Mouse (Mus musculus): Measurements from ENCODE around the gene Abcc2.

The Abcc2 gene

DNA sequence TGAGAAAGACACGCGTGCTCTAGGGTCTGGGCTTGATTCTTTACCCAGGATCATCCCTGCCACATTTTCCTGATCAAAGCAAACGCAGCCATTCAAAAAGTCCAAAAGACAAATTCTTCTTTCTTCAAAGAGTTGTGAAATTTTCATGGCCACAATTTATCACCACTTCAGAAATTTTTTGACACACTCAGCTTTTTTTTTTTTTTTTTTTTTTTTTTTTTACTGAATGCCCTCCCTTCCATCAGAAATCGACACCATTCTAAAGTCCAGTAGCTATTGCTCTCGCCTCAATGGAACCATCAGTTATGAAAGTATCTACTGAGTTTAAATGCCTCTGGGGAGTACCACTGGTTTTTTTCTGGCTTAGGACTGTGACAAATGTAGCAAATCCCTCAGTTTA, 1.6 kb upstream of the Abcc2 start:
- DNase-seq (ENCODE audit: low spot score in 2 of 2) = no peak

DNA sequence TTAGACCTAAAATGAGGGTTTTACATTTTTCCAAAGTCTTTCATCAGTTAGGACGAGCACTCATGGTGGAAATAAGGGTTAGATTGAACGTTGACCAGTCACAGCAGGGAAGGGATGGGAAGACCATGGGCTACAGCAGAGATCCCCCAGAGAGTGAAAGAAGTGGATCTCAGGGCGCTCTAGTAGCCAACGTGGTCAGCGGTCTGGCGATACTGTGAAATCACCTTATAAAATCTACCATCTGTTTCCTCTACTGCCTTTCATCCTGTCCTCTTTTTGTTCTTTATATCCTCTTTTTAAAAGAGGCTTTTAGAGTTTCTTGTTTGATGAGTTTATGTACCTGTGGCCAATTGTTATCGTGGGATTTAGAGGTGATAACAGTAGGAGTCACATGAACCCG, 2.8 kb downstream of the Abcc2 start:
- no peak for DNase-seq (ENCODE audit: low spot score in 2 of 2)

DNA sequence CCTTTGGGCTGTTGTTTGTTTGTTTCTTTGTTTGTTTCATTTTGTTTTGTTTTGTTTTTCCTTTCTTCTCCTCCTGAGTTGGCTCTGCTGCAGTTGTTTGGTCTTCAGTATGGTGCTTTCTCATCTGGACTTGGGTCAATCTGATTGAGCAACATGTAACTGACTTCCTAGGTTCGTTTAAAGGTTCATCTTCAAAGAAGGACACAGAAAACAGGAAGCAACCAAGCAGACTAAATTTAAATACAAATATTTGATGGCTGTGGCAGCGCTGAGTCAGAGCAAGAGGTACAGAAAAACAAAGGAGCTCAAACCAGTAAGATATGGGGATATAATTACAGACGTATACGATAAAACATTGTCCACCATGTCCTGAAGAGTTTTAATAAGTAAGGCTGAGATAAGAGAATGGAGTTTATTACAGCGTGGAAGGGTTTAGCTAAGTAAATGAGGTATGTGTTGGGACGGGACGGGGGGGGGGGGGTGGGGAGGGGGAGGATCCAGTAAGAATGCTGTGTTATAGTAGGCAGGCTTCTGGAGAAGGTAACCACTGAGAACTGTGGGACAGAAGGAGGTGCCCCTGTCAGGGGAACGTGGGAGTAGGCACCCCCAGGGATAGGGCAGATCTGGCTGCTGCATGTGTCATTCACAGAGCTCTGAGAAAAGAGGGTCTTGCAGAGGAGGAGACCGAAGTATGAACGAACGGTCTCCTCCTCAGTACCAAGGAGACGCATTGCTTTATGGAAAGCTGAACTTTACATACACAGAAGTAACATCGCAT, 4.4 kb downstream of the Abcc2 start:
- DNase-seq (ENCODE audit: low spot score in 2 of 2) = no peak

DNA sequence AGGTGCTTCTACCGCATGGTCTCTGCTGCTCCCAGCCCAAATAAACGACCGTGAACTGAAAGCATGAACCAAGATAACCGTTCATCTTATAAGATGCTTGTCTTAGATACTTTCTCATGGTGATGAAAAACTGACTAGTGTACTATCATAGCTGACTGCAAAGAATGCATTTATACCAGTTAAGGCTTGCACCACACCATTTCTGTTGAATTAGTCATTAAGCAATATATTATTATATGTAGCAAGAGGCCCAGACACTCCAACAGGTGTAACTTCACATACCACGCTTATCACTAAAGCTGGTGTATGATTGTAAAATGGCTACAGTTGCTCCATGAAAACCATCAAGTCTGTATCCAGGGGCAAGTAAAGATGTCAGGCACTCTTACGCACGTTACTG, 7.8 kb downstream of the Abcc2 start:
- DNase-seq (ENCODE audit: low spot score in 2 of 2) = no peak

DNA sequence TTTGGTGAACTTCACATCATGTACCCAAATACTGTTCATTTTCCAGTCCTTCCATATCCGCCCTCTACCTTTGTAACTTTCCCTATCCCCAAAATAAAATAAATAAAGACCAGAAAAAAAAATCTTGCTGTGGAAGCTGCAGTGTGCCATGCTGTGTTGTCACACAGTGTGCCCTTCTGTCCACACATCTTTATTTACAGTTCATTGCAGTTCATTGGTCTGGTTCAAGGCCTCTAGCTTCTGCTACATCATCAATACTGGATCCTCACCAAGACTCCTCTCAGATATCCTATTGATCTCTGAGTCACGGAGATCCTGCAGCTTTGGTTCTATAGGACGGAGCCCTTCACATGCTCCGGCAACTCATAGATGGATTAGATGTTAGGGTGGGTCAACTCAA, 10.5 kb downstream of the Abcc2 start:
- DNase-seq (ENCODE audit: low spot score in 2 of 2) = no peak

DNA sequence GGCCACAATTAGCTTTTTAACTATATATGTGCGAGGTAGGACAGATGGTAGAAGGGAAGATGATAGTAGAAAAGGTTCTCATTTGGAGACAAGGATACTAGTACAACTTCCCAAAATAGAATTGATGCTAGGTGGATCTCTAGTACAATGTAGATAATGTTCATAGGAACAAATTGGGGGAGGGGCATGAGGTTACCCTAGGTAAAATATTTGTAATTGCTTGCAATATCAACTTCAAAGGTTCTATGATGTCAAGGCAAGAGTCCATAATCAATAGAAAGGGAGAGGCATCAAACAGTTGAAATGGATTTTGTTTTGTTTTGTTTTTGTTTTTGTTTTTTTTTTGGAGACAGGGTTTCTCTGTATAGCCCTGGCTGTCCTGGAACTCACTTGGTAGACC, 12.0 kb downstream of the Abcc2 start:
- DNase-seq (ENCODE audit: low spot score in 2 of 2) = no peak

DNA sequence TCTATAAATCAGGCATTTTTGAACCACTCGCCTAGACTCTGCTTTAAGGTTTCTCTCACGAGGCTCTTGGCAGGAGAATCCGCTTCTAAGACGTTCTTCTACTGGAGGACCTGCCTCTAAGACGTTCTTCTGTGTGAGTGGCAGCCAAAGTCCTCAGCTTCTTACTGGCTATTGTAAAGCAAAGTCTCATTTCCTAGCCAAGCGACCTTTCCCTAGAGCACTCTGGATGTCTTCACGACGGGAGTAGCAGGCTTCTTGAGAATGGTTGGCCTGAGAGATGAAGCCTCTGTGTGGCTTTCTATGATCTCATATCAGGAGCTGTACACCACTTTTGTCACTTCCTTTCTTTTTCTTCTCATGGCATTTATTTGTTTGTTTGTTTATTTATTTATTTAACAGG, 13.5 kb downstream of the Abcc2 start:
- no peak for DNase-seq (ENCODE audit: low spot score in 2 of 2)

DNA sequence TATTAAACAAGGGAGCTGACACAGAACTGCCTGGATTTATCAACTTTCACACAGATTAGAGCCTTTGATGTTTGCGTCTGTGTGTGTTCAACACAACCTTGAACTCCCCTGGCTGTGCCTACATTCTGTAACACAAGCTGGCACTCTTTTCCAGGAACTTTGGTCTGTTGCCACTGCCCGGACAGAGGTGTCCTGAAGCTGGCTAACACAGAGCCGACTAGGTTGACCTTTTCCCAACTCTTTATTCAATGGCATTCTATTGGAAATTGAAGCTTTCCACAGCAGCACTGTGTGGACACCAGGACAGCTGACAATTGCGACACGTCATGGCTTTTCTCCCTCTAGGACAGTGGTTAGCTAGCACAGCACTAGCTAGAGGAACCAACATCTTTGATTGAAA, 15.2 kb downstream of the Abcc2 start:
- no peak for DNase-seq (ENCODE audit: low spot score in 2 of 2)

DNA sequence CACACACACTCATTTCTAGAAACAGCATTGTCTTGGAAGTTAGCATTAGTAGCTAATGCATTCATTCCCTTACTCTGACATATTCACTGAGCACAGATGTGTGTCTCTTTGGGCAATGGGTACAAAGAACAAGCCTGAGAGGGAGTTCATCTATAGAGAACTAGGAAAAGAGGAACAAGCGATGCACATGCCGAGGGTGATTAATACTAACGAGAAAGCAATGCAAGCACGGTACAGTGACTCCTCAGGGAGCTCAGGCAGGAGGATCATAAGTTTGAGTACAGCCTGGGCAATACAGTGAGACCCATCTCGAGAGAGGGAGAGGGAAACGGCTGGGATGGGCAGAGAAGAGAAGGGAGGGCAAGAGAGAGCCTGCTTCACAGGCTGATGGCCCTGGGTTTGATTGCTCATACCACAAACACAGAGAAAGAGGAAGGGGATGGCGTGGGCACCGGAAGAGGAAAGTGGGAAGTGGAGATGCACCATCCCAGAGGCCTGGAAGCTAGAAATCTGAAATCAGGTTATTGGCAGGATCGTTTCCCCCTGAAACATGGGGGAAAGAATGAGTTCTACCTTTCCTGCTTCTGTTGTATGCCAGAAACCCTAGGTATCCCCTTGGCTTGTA, 19.5 kb downstream of the Abcc2 start:
- no peak for DNase-seq (ENCODE audit: low spot score in 2 of 2)

DNA sequence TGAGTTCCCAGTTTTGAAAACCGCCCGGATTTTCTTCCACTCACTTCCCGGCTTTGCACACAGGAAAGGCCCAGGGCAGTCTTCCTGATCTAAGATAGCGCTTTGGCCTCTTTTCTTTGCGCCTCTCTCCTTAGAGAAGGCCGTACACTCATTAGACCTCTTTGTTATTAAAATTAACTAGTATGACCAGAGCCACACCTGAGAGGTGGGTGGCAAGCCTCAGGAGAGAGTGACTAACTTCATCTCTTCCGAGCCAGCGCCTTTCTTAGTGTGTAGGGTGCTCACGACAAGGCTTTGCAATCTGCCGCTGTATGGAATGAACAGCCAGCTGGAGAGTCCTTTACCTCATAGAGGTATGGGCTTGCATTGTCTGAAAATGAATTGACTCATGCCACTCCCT, 21.9 kb downstream of the Abcc2 start:
- no peak for DNase-seq (ENCODE audit: low spot score in 2 of 2)

DNA sequence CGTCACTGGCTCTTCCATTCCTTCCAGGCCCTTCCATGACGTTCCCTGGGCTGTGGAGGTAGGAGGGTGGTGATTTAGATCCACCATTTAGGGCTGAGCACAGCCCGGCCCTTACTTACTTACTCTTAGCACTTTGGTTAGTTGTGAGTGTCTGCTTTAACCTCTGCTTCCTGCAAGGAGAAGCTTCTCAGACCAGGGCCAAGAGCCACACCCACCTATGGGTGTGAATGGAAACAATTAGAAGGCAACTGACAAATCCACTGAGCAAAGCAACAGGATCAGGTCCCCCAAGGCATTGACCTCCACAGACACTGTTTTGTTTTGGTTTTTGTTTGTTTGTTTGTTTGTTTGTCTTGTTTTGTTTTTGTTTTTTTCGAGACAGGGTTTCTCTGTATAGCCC, 27.3 kb downstream of the Abcc2 start:
- no peak for DNase-seq (ENCODE audit: low spot score in 2 of 2)

DNA sequence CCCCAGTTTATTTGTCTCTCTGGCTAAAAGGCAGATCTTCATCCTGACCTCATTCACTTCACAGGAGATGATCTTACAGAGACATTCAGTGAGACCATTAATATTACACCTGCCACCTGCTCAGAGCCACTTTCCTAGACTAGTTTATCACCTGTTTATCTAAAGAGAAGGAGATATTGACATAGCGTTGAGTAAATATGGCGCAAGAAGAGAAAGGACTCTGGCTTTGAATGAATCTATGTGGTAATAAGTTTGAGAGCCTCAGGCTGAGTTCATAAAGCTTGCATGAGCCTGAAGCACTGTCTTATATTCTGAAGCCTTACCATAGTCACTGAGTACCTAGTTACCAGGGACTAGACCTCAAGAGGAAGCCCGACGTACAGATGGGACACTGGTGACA, 29.4 kb downstream of the Abcc2 start:
- DNase-seq (ENCODE audit: low spot score in 2 of 2) = no peak

DNA sequence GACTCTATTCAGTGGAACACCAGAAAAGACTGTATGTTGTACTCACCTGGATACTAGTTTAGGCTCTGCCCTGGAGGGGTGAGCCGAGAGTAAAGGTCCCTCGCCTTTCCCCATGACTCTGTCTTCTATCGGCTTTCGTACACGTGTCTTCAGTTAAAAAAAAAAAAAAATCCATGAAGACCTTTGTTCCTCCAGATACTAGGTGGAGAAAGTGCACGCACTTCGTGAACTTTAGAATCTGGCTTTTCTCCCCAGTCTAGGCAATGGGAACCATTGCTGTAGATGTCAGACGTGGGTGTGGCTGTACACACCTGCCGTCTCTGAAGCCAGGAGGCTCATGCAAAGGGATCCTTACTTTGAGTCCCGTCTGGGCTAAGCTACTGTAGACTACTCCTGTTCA, 31.3 kb downstream of the Abcc2 start:
- no peak for DNase-seq (ENCODE audit: low spot score in 2 of 2)

DNA sequence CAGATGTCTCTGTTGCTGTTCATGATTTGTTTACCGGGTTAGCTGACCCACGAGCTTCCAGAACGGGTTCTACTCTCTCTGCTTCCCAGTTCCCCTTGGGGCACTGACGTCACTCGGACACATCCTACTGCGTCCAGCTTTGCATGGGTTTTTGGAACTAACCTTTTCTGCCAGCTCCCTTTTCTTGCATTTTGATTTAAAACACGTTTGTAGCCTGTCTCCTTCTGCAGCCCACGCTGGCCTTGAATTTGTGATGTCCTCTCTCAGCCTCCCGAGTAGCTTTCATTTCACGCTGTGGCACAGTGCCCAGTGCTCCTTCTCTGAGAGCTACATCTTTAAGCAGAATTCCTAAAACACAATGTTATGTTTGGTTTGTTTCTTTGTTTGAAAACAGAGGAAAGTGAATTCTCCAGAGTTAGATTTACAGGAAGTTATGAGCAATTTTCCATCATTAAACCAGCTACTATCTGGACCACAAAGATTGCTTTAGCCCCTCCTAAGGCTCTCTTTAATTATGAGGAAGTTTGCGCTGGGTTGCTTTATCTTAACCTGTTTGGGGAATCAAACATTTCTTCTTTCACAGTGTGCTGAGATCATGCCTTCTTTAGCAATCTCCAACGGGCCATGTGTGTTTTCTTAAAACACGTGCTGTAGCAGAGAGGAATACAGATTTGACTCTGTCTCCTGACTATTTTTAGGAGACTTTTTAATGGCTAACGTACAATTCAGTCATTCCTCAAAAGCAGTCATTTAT, 33.8 kb downstream of the Abcc2 start:
- no peak for DNase-seq (ENCODE audit: low spot score in 2 of 2)

DNA sequence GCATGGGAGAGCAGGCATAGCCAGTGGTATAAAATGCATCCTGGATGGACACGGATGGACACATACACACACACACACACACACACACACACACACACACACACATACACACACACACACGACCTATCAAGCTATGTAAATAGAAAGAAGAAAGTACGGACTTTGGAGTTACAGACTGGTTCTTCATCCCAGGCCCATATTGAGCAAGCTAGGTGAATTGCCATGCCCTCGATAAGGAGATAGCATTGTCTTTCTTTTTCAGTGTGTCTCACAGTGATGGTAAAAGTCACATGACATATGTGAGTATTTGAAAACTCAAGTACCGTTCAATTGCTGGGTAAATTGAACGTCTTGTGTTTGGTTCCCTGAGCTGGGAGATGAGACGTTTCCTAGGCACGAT, 44.9 kb downstream of the Abcc2 start:
- no peak for DNase-seq (ENCODE audit: low spot score in 2 of 2)

DNA sequence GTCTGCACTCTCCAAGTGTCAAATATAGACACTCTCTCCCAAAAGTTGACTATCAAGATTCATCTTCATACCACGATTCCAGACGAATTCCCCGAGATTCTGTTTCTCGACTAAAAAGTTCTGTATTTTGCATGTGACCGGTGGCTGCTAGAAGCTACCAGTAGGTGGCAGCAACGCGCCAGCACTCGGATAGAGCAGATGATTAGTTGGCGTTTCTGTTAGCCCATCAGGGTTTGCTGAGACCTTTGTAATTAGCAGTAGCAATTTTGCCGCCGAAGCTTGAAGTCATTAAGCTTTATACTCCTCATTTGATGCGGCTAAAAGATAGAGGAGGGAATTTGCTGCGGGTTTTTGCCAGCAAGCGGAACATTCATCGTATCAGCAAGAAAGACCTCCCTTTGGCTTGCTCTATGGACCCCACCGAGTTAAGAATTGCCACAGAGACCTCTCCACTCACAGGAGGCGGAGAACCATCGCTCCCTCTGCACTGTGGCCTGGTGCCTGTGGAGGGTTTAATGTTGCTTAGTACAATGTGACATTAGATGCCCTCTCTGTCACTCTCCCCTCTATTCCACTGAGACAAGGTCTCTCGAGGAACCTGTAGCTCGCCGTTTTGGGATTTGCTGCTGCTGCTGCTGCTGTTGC, 50.6 kb downstream of the Abcc2 start:
- peak; percentile 29 to 39 for DNase-seq (ENCODE audit: low spot score in 2 of 2)

DNA sequence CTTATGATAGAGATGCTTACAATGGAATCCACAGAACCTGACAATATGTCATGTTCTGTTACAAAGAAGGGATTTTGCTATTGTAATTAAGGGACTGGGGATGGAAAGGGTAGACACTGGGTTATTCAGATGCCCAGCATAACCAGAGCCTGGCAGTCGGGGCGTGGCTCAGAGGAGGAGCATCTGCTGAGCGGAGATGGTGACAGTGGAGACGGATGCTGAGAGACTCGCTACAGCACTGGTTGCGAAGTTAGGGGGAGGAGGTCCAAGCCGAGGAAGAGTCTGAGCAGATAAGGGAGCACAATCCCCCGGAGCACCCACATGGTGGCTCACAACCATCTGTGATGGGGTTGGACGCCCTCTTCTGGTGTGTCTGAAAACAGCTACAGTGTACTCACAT, 61.2 kb downstream of the Abcc2 start:
- no peak for DNase-seq (ENCODE audit: low spot score in 2 of 2)

DNA sequence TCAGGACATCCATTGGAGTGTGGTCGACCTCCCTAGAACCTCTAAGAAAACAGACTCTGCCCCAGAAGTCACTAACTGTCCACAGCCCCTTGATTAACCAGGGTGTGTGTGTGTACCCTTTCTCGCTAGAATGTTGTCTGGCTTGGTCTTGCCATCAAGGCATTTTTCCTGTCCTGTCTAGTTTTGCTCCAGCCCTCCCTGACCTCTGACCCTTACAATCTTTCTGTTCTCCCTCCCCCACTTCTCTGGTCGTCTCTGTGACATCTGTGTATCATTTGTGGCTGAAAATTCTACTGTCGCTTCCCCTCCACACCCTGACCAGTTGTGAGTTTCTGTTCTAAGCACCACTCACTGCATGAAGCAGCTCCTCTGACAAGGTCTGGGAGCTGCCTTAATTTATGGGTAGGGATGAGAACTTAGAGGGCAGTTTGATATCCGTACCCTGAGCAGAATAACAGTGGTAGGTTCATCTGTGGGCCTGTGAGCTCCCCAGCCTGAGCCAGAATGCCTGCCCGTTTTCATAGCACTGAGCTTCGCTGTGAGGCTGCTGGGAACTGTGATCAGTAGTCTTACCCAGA, 63.4 kb downstream of the Abcc2 start:
- no peak for DNase-seq (ENCODE audit: low spot score in 2 of 2)

DNA sequence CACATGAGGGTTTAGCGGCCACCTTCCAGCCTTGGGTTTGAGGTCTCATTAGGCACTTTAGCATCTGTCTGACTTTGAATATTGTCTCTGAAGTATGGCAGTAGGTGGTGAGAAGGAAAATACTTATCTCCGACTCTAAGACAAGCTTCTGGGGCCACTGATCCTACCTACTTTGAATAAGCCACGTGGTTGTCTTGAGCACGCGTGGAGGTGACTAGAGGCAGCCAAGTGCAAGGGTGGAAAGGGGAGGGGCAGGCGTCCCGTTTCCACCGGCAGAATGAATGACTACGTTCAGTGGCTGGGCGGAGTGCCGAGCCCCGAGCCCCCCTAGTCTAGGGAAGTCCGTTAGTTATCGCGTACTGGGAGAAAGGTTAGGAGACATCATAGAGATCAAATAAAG, 65.1 kb downstream of the Abcc2 start:
- DNase-seq (ENCODE audit: low spot score in 2 of 2) = no peak

DNA sequence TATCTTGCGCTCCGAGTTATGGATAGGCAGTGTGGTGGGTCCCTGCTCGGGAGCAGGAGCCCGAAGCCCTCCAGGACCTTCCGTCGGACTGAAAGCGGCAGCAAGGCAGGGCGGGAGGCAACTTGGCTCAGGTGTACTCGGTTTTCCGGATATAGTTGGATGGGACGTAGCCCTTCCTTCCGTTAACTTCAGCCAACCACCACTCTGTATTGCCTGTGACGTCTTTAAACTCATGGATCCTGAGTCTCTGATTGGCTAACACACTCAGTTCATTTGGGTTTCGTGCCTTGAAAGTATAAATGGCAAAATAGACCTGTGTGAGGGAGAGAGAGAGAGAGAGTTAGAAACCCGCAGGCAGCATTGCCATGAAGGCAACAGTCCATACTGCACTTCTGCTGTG, 66.0 kb downstream of the Abcc2 start:
- DNase-seq (ENCODE audit: low spot score in 2 of 2) = no peak

DNA sequence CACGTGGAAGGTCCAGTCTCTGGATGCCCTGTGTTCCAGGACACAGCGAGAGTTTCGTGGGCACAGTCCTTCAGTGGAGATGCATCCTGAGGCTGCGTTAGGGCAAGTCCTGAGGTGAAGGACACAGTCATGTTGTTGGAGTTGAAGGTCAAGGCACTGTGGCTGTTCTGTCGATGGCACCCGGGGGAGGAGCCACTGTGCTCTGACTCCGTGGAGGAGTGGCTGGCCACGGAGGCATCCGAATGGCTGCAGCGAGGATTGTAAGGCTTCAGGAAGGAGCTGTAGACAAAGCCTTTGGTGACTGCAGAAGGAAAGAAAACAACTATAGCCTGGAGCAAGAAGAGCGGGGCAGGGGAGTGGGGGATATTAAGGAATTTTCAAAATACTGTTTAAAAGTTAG, 68.0 kb downstream of the Abcc2 start:
- DNase-seq (ENCODE audit: low spot score in 2 of 2) = no peak

DNA sequence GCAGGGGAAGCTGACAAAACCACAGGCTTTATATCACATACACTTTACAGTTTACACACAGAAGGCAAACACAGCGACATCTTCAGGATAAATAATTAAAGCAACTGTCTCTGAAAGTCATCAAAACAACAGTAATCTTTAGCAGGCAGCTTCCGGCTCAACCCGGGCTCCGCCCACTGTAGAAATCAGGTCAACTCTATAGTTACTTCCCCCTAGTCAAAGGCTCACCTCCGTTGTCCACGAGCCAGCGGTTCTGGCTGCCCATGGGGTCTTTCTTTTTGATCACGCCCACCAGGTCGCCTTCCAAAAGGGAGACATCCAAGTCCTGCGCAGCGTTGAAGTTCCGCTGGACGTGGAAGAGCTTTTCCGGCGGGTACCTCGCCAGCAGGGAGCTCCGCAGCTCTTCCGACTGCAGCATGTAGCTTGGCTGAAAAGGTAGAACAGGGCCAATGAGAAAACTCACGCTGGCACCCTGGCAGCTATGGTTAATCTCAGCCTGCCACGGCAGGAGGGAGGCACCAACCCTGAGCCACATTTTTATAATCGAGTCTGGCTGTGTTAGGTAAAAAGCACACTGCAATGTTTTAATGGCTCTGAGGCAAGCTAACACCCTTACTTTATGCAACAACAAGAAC, 70.1 kb downstream of the Abcc2 start:
- DNase-seq (ENCODE audit: low spot score in 2 of 2) = peak; percentile 26 to 33
